Mouse (Mus musculus) liver, embryonic 13.5 days (tissue): ENCODE results near the gene Ralgps2. TPM values are rescaled to one million over a fixed set of nuclear protein-coding genes. Genes with fewer than 3 reads are reported as not detected.

ENCODE experiments used
- ATAC-seq: fragments of 200-750 bp; cut with Nextera tagmentation; 2 replicates; pipeline ENCODE4 v1.8.0; 2017; ENCODE audit warnings: low read depth, mild to moderate bottlenecking, moderate number of reproducible peaks, moderate library complexity
- DNase-seq: peaks from one replicate; pipeline ENCODE4 v3.0.0; 2022
- H3K27ac ChIP-seq: fragments of 300-500 bp; sonication (generic); 2 replicates; pipeline ENCODE4 v1.5.1; 2015; ENCODE audit warnings: moderate library complexity, mild to moderate bottlenecking, inconsistent platforms
- H3K27me3 ChIP-seq: fragments of 300-500 bp; sonication (generic); 2 replicates; pipeline ENCODE4 v1.6.1; 2015; ENCODE audit warnings: mild to moderate bottlenecking, inconsistent platforms
- H3K36me3 ChIP-seq: fragments of 300-500 bp; sonication (generic); 2 replicates; pipeline ENCODE4 v1.6.1; 2015; ENCODE audit warnings: mild to moderate bottlenecking, inconsistent platforms
- H3K4me1 ChIP-seq: fragments of 300-500 bp; sonication (generic); replicated peaks from 2 replicates; pipeline ENCODE4 v1.6.1; 2015; ENCODE audit warnings: inconsistent platforms
- H3K4me2 ChIP-seq: fragments of 300-500 bp; sonication (generic); 2 replicates; pipeline ENCODE4 v1.6.1; 2015; ENCODE audit warnings: inconsistent platforms, mild to moderate bottlenecking, moderate library complexity
- H3K4me3 ChIP-seq: fragments of 300-500 bp; sonication (generic); replicated peaks from 2 replicates; pipeline ENCODE4 v1.5.1; 2015; ENCODE audit warnings: mild to moderate bottlenecking, inconsistent platforms
- H3K9ac ChIP-seq: fragments of 300-500 bp; sonication (generic); 2 replicates; pipeline ENCODE4 v1.6.1; 2015; ENCODE audit warnings: mild to moderate bottlenecking, inconsistent platforms
- H3K9me3 ChIP-seq: fragments of 300-500 bp; sonication (generic); replicated peaks from 2 replicates; pipeline ENCODE4 v1.6.1; 2016; ENCODE audit warnings: inconsistent platforms
- WGBS: fragments of 180-500 bp; shearing (Covaris S2); methylation state at CpG from one replicate; pipeline ENCODE4 v1.1.7; 2015; ENCODE audit not compliant: insufficient replicate concordance; 5-methylcytosine and 5-hydroxymethylcytosine counted together
- polyA plus RNA-seq: library from polyadenylated mRNA; unstranded; fragments of >200 nt; fragmentation: Nextera tagmentation; extraction: Ambion mirVana; gene quantifications from 2 replicates; pipeline ENCODE4 v1.2.1, GENCODE M21; 2015

The Ralgps2 gene
- polyA plus RNA-seq, 1 experiment from 2014 or later: 21.0 TPM

GRCm38 (mm10) chr1:156888830-156889229 lies 50.6 kb downstream of the Ralgps2 start:
- DNase-seq: no peak
- 0 out of 2 replicates have a peak, but pooled peaks cover 3% of the 10 kb centered on the region for H3K36me3 ChIP-seq

GRCm38 (mm10) chr1:156885879-156886278 lies 53.5 kb downstream of the Ralgps2 start:
- no peak overlapping the region for H3K27ac ChIP-seq
- peaks cover 11% of the 10 kb centered on the region for H3K36me3 ChIP-seq
- no peak for ATAC-seq
- H3K4me2 ChIP-seq: no peak overlapping the region
- no peaks in the 10 kb centered on the region for H3K27me3 ChIP-seq
- 75% methylated on average over 2 of the region's 2 CpGs for WGBS
- DNase-seq: no peak
- no peaks in the 10 kb centered on the region for H3K4me1 ChIP-seq
- H3K9me3 ChIP-seq: no peaks in the 10 kb centered on the region
- no peak overlapping the region for H3K4me3 ChIP-seq
- no peak overlapping the region for H3K9ac ChIP-seq

More at GRCm38 (mm10) chr1:156888830-156889229, 50.6 kb downstream of the Ralgps2 start:
- Histone ChIP-seq H3K9ac (no peak overlapping the region), H3K4me1 (no peaks in the 10 kb centered on the region), H3K4me3 (no peak overlapping the region), H3K4me2 (no peak overlapping the region), H3K27ac (no peak overlapping the region), H3K9me3 (no peaks in the 10 kb centered on the region), H3K27me3 (no peaks in the 10 kb centered on the region)
- WGBS: 69% methylated on average over 4 of the region's 4 CpGs
- ATAC-seq: no peak

- H3K4me3 ChIP-seq: no peak overlapping the region
- no peaks in the 10 kb centered on the region for H3K4me1 ChIP-seq
- DNase-seq: no peak
- no peak for ATAC-seq
- no peaks in the 10 kb centered on the region for H3K27me3 ChIP-seq
- H3K9me3 ChIP-seq: no peaks in the 10 kb centered on the region
- WGBS: 69% methylated on average over 2 of the region's 2 CpGs
- H3K36me3 ChIP-seq: peaks cover 11% of the 10 kb centered on the region
- H3K9ac ChIP-seq: no peak overlapping the region
- H3K27ac ChIP-seq: no peak overlapping the region
- H3K4me2 ChIP-seq: no peak overlapping the region
These were observed 54.6 kb downstream of the Ralgps2 start for GRCm38 (mm10) chr1:156884782-156885181.

- Histone ChIP-seq H3K27me3 (no peaks in the 10 kb centered on the region), H3K9ac (no peak overlapping the region), H3K4me1 (peaks cover 7% of the 10 kb centered on the region; the same call in 1 of the 2 replicates), H3K4me2 (no peak overlapping the region), H3K36me3 (no peaks in the 10 kb centered on the region), H3K4me3 (no peak overlapping the region), H3K9me3 (no peaks in the 10 kb centered on the region), H3K27ac (no peak overlapping the region)
- WGBS: 66% methylated on average over 4 of the region's 4 CpGs
- no peak for ATAC-seq
- no peak for DNase-seq
These were observed 68.8 kb downstream of the Ralgps2 start for GRCm38 (mm10) chr1:156870616-156871015.

GRCm38 (mm10) chr1:156870028-156870427 lies 69.4 kb downstream of the Ralgps2 start:
- no peak for ATAC-seq
- Histone ChIP-seq H3K27me3 (no peaks in the 10 kb centered on the region), H3K9ac (no peak overlapping the region), H3K4me1 (peaks cover 7% of the 10 kb centered on the region; the same call in 1 of the 2 replicates), H3K27ac (no peak overlapping the region), H3K36me3 (no peaks in the 10 kb centered on the region), H3K9me3 (no peaks in the 10 kb centered on the region), H3K4me3 (no peak overlapping the region), H3K4me2 (no peak overlapping the region)
- no peak for DNase-seq
- WGBS: 44% methylated on average over 5 of the region's 5 CpGs

- WGBS: 71% methylated on average over 3 of the region's 3 CpGs
- Histone ChIP-seq H3K4me2 (no peak overlapping the region), H3K4me3 (no peak overlapping the region), H3K4me1 (peaks cover 15% of the 10 kb centered on the region), H3K9ac (no peak overlapping the region), H3K9me3 (no peaks in the 10 kb centered on the region), H3K36me3 (no peaks in the 10 kb centered on the region), H3K27me3 (no peaks in the 10 kb centered on the region), H3K27ac (no peak overlapping the region)
- DNase-seq: no peak
- no peak for ATAC-seq
These were observed 75.2 kb downstream of the Ralgps2 start for GRCm38 (mm10) chr1:156864240-156864639.

GRCm38 (mm10) chr1:156863726-156864125 lies 75.7 kb downstream of the Ralgps2 start:
- H3K4me2 ChIP-seq: no peak overlapping the region
- H3K4me1 ChIP-seq: peaks cover 16% of the 10 kb centered on the region
- ATAC-seq (no peak), DNase-seq (no peak)
- H3K9ac ChIP-seq: no peak overlapping the region
- H3K27me3 ChIP-seq: no peaks in the 10 kb centered on the region
- no peak overlapping the region for H3K27ac ChIP-seq
- WGBS: 74% methylated on average over 3 of the region's 3 CpGs
- no peaks in the 10 kb centered on the region for H3K9me3 ChIP-seq
- no peak overlapping the region for H3K4me3 ChIP-seq
- H3K36me3 ChIP-seq: no peaks in the 10 kb centered on the region

- Histone ChIP-seq H3K4me2 (no peak overlapping the region), H3K4me1 (peaks cover 9% of the 10 kb centered on the region), H3K36me3 (no peaks in the 10 kb centered on the region), H3K27me3 (no peaks in the 10 kb centered on the region), H3K9me3 (no peaks in the 10 kb centered on the region), H3K4me3 (no peak overlapping the region), H3K27ac (no peak overlapping the region), H3K9ac (no peak overlapping the region)
- ATAC-seq (peak; percentile 59), DNase-seq (no peak)
- WGBS: 25% methylated on average over 4 of the region's 4 CpGs
These were observed 77.9 kb downstream of the Ralgps2 start for GRCm38 (mm10) chr1:156861475-156862043.

GRCm38 (mm10) chr1:156860266-156860665 lies 79.2 kb downstream of the Ralgps2 start:
- H3K9ac ChIP-seq: no peak overlapping the region
- no peaks in the 10 kb centered on the region for H3K9me3 ChIP-seq
- no peaks in the 10 kb centered on the region for H3K27me3 ChIP-seq
- H3K36me3 ChIP-seq: no peaks in the 10 kb centered on the region
- ATAC-seq (no peak), DNase-seq (no peak)
- WGBS: 58% methylated on average over 8 of the region's 8 CpGs
- H3K4me2 ChIP-seq: no peak overlapping the region
- H3K4me3 ChIP-seq: no peak overlapping the region
- H3K4me1 ChIP-seq: peaks cover 9% of the 10 kb centered on the region
- no peak overlapping the region for H3K27ac ChIP-seq

- Histone ChIP-seq H3K27ac (no peak overlapping the region), H3K4me3 (no peak overlapping the region), H3K36me3 (no peaks in the 10 kb centered on the region), H3K9me3 (no peaks in the 10 kb centered on the region), H3K9ac (no peak overlapping the region), H3K4me2 (no peak overlapping the region), H3K27me3 (no peaks in the 10 kb centered on the region), H3K4me1 (peaks cover 9% of the 10 kb centered on the region)
- ATAC-seq: no peak
- 51% methylated on average over 2 of the region's 2 CpGs for WGBS
- no peak for DNase-seq
These were observed 79.6 kb downstream of the Ralgps2 start for GRCm38 (mm10) chr1:156859711-156860250.

GRCm38 (mm10) chr1:156859156-156859555 lies 80.3 kb downstream of the Ralgps2 start:
- ATAC-seq (no peak), DNase-seq (no peak)
- Histone ChIP-seq H3K4me3 (no peak overlapping the region), H3K27ac (no peak overlapping the region), H3K4me2 (no peak overlapping the region), H3K9ac (no peak overlapping the region), H3K4me1 (peaks cover 9% of the 10 kb centered on the region), H3K36me3 (0 out of 2 replicates have a peak, but pooled peaks cover 2% of the 10 kb centered on the region), H3K27me3 (no peaks in the 10 kb centered on the region), H3K9me3 (no peaks in the 10 kb centered on the region)
- 72% methylated on average over 2 of the region's 2 CpGs for WGBS

- Histone ChIP-seq H3K9me3 (no peaks in the 10 kb centered on the region), H3K9ac (no peak overlapping the region), H3K27ac (no peak overlapping the region), H3K36me3 (0 out of 2 replicates have a peak, but pooled peaks cover 2% of the 10 kb centered on the region), H3K4me1 (peaks cover 7% of the 10 kb centered on the region), H3K4me2 (no peak overlapping the region), H3K27me3 (no peaks in the 10 kb centered on the region), H3K4me3 (no peak overlapping the region)
- DNase-seq (no peak), ATAC-seq (no peak)
- WGBS: 60% methylated on average over 2 of the region's 2 CpGs
These were observed 82.8 kb downstream of the Ralgps2 start for GRCm38 (mm10) chr1:156856666-156857065.
